Mouse (Mus musculus) B cell, adult 2 months (primary cell): Measurements from ENCODE around the gene 1700011L22Rik.
A peak's percentile ranks its signal among the peaks of the same experiment; 100 is the strongest.

Source experiments
- DNase-seq, 2 experiments: peaks; one replicate each; pipeline ENCODE4 v3.0.0; 2022

The 1700011L22Rik gene

GRCm38 (mm10) chr8:79164336-79164735, 84.0 kb downstream of the 1700011L22Rik start:
- no peak for DNase-seq

- DNase-seq = peak; percentile 37 to 41
These were observed 85.6 kb downstream of the 1700011L22Rik start for GRCm38 (mm10) chr8:79162533-79163308.

GRCm38 (mm10) chr8:79161172-79161778, 87.1 kb downstream of the 1700011L22Rik start:
- DNase-seq = peak; percentile 59 to 60
